Mouse (Mus musculus) forebrain, embryonic 14.5 days (tissue): ENCODE measurements around the gene Tmem181a. TPM values are rescaled to one million over a fixed set of nuclear protein-coding genes. Genes with fewer than 3 reads are reported as not detected.
"Not testable (repeated sequence)": the region's sequence is repeated elsewhere in the genome, so short reads cannot be mapped to it uniquely, and the experiment has no call there.

Experiments
- ATAC-seq: fragments of 200-750 bp; cut with Nextera tagmentation; 2 replicates; pipeline ENCODE4 v1.8.0; 2017; ENCODE audit warnings: mild to moderate bottlenecking, moderate library complexity
- DNase-seq: peaks from one replicate; pipeline ENCODE4 v3.0.0-alpha.2; 2015; ENCODE audit warnings: low spot score
- H3K27ac ChIP-seq: fragments of 300-500 bp; sonication (generic); 2 replicates; pipeline ENCODE4 v1.5.1; 2014; ENCODE audit warnings: low read depth, mild to moderate bottlenecking, control low read depth, low read length, moderate library complexity
- H3K27me3 ChIP-seq: fragments of 300-500 bp; sonication (generic); replicated peaks from 2 replicates; pipeline ENCODE4 v1.6.1; 2014; ENCODE audit warnings: low read length, control low read depth, mixed read lengths; ENCODE audit not compliant: control insufficient read depth, insufficient read depth
- H3K36me3 ChIP-seq: fragments of 300-500 bp; sonication (generic); 2 replicates; pipeline ENCODE4 v1.6.1; 2014; ENCODE audit warnings: low read length, control low read depth; ENCODE audit not compliant: control insufficient read depth, insufficient read depth
- H3K4me1 ChIP-seq: fragments of 300-500 bp; sonication (generic); 2 replicates; pipeline ENCODE4 v1.6.1; 2014; ENCODE audit warnings: antibody characterized with exemption, low read length, control low read depth; ENCODE audit not compliant: control insufficient read depth, insufficient read depth
- H3K4me2 ChIP-seq: fragments of 300-500 bp; sonication (generic); 2 replicates; pipeline ENCODE4 v1.6.1; 2014; ENCODE audit warnings: mild to moderate bottlenecking, control low read depth, low read length
- H3K4me3 ChIP-seq: fragments of 300-500 bp; sonication (generic); 2 replicates; pipeline ENCODE4 v1.5.1; 2014; ENCODE audit warnings: low read depth, low read length, control low read depth
- H3K9ac ChIP-seq: fragments of 300-500 bp; sonication (generic); 2 replicates; pipeline ENCODE4 v1.6.1; 2014; ENCODE audit warnings: mild to moderate bottlenecking, low read length, control low read depth, moderate library complexity
- H3K9me3 ChIP-seq: fragments of 300-500 bp; sonication (generic); replicated peaks from 2 replicates; pipeline ENCODE4 v1.6.1; 2016; ENCODE audit warnings: low read length, control low read depth, mixed read lengths; ENCODE audit not compliant: control insufficient read depth
- WGBS: fragments of 180-500 bp; shearing (Covaris S2); extraction: QIAGEN DNeasy Blood & Tissue Kit; methylation state at CpG from one replicate; pipeline ENCODE4 v1.1.7; 2014; 5-methylcytosine and 5-hydroxymethylcytosine counted together
- polyA plus RNA-seq: library from polyadenylated mRNA; unstranded; fragments of >200 nt; fragmentation: Nextera tagmentation; extraction: Ambion mirVana; gene quantifications from 2 replicates; pipeline ENCODE4 v1.2.1, GENCODE M21; 2014

The Tmem181a gene
- polyA plus RNA-seq, 1 experiment from 2014 or later, result 24.5 TPM

GRCm38 (mm10) chr17:6315706-6316105 lies 59.0 kb downstream of the Tmem181a start:
- H3K4me1 ChIP-seq, H3K4me3 ChIP-seq, H3K4me2 ChIP-seq, H3K27me3 ChIP-seq, ATAC-seq, H3K9me3 ChIP-seq, DNase-seq, H3K27ac ChIP-seq, H3K36me3 ChIP-seq, H3K9ac ChIP-seq: not testable (repeated sequence)
- 50% methylated on average over 1 of the region's 4 CpGs for WGBS

- not testable (repeated sequence) for H3K27ac ChIP-seq, H3K9me3 ChIP-seq, H3K4me1 ChIP-seq, H3K27me3 ChIP-seq, H3K9ac ChIP-seq, H3K36me3 ChIP-seq
- peak overlapping the region; percentile 45 for H3K4me2 ChIP-seq
- WGBS, result 3% methylated on average over 37 of the region's 38 CpGs
- peak; percentile 57 for ATAC-seq
- peak; percentile 47 for DNase-seq
- peak overlapping the region; percentile 32 for H3K4me3 ChIP-seq
Observed at GRCm38 (mm10) chr17:6316379-6317126, 59.9 kb downstream of the Tmem181a start.

- H3K36me3 ChIP-seq, H3K4me1 ChIP-seq, H3K27me3 ChIP-seq, H3K9me3 ChIP-seq, H3K27ac ChIP-seq: not testable (repeated sequence)
- H3K4me3 ChIP-seq, result peak within 1 kb of the TSS; percentile 32
- 0 out of 2 replicates have a peak within 1 kb of the TSS, but pooled peaks have one; percentile 40 for H3K9ac ChIP-seq
- DNase-seq, result peak; percentile 90
- ATAC-seq, result peak; percentile 91
- H3K4me2 ChIP-seq, result peak within 1 kb of the TSS; percentile 45
- WGBS, result 10% methylated on average over 22 of the region's 23 CpGs
Observed at GRCm38 (mm10) chr17:6317339-6317985, 60.8 kb downstream of the Tmem181a start, which contains the start of gene Dynlt1a. TSS of gene Dynlt1a (minus strand) at chr17:6317500.

GRCm38 (mm10) chr17:6321081-6321777 lies 64.6 kb downstream of the Tmem181a start:
- not testable (repeated sequence) for H3K4me1 ChIP-seq, H3K4me3 ChIP-seq, H3K4me2 ChIP-seq, H3K27me3 ChIP-seq, DNase-seq, H3K9me3 ChIP-seq, H3K27ac ChIP-seq, H3K9ac ChIP-seq, H3K36me3 ChIP-seq
- WGBS, result 4% methylated on average over 4 of the region's 60 CpGs
- ATAC-seq, result peak; percentile 56

DNA sequence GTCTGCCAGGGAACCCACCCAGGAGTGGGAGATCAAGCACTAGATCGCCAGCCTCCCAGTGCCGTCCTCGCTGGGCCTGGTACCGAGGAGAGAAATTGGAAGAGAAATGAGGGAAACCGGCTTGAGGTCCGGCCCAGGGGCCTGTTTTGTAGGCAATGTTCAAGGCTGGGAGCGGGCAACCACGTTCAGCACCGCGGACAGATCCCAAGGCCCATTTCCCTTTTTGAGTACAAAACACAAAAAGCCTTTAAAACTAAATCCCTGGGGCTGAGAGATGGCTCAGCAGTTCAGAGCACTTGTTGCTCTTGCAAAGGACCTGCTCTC lies 65.1 kb downstream of the Tmem181a start:
- no CpG with 5 or more reads among the region's 10 CpGs for WGBS
- DNase-seq, H3K27me3 ChIP-seq, H3K9me3 ChIP-seq, H3K36me3 ChIP-seq, H3K4me2 ChIP-seq, H3K27ac ChIP-seq, H3K4me1 ChIP-seq, ATAC-seq, H3K9ac ChIP-seq, H3K4me3 ChIP-seq: not testable (repeated sequence)

DNA sequence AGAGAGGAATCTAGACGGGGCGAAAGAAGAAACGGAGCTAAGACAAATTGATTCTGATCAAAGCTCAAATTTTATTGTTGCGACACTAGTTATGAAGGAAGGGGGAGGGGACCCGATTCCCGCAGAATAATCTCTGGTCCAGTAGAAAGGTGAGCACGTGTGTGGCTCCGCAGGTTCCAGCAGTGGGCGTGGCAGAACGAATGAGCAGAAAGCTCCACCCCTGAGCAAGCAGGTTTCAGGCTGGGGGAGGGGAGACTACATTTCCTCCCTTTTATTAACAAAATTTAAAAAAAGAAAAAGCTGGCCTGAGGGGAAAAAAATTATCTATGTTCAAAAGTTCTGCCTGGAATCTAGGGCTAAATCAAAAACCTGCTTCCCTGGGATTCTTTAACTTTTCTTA lies 68.4 kb downstream of the Tmem181a start:
- not testable (repeated sequence) for H3K27ac ChIP-seq, ATAC-seq, H3K4me1 ChIP-seq, H3K9ac ChIP-seq, H3K4me2 ChIP-seq, H3K9me3 ChIP-seq, H3K27me3 ChIP-seq, DNase-seq, H3K36me3 ChIP-seq, H3K4me3 ChIP-seq
- WGBS, result 60% methylated on average over 10 of the region's 10 CpGs

DNA sequence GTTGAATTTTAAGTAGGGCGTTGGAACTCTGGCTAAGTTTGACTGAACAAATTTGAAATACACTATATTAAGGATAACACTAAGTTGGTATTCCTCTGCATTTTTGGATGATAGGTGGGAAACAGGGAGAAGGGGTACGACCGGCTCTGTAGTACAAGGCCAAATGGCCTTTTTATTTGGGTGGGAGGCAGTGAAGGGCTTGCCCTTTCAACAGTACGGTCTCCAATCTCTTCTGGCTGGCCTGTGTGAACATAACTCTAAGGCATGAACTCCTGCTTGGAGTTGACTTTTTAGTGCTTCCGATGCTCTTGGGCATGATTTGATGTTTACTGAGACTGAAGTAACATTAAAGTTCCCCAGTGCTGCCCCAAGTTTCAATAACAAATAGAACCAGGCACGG lies 68.9 kb downstream of the Tmem181a start:
- not testable (repeated sequence) for H3K9ac ChIP-seq, DNase-seq, H3K9me3 ChIP-seq, ATAC-seq, H3K4me2 ChIP-seq, H3K4me3 ChIP-seq, H3K27ac ChIP-seq, H3K27me3 ChIP-seq, H3K36me3 ChIP-seq, H3K4me1 ChIP-seq
- WGBS, result 71% methylated on average over 6 of the region's 6 CpGs

- not testable (repeated sequence) for H3K27ac ChIP-seq, H3K4me3 ChIP-seq, ATAC-seq, H3K9ac ChIP-seq, H3K27me3 ChIP-seq, H3K9me3 ChIP-seq, H3K4me2 ChIP-seq, DNase-seq, H3K36me3 ChIP-seq, H3K4me1 ChIP-seq
- WGBS, result 95% methylated on average over 7 of the region's 7 CpGs
Observed at GRCm38 (mm10) chr17:6327554-6327953, 70.9 kb downstream of the Tmem181a start.

GRCm38 (mm10) chr17:6328997-6329396 lies 72.3 kb downstream of the Tmem181a start:
- not testable (repeated sequence) for H3K4me1 ChIP-seq, H3K4me3 ChIP-seq, H3K9me3 ChIP-seq, DNase-seq, ATAC-seq, H3K27me3 ChIP-seq, H3K4me2 ChIP-seq, H3K27ac ChIP-seq, H3K36me3 ChIP-seq, H3K9ac ChIP-seq
- WGBS, result 83% methylated on average over 3 of the region's 4 CpGs
